Mouse (Mus musculus) heart, adult 11 months (tissue): Measurements from ENCODE around the gene Slc16a8.
"Not testable (repeated sequence)": the region's sequence is repeated elsewhere in the genome, so short reads cannot be mapped to it uniquely, and the experiment has no call there.

Experiments used
- DNase-seq: peaks from one replicate; pipeline ENCODE4 v3.0.0; 2022

Slc16a8 gene

DNA sequence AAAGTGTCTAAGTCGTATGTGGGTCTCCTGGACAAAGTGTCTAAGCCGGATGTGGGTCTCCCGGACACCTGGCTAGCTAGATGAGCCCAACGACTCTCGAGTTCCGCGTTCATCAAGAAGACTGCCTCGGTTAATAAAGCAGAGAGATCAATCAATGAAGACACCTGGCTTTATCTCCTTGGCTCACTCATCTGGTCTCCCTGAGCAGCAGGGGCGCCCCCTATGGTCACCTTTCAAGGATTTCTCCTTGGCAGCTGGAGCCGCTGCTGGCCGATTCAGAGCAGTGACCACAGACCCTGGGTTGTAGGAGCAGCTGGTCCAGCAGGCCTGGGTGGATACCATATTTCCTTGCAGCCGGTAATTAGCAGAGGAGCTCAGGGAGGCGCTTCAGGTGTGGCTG, 7.8 kb upstream of the Slc16a8 start:
- DNase-seq, result peak; percentile 75

DNA sequence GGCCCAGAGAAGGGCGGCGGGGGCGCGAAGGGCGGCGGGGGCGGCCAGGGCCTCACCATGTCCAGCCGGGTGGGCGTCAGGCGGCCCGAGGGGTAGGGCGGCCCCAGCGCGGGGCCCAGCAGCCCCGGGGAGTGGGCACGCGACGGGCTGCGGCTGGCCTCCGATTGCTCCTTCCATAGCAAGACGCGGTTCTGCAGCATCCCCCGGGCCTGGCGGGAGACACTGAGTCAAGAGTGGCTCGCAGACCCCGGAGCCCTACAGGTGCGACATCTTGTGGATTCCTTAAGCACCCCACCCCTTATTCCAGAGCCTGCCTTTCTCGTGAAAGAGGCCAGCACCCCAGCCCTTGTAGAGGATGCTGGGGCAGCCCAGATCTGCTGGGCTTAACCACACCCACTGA, 7.2 kb upstream of the Slc16a8 start:
- DNase-seq, result no peak

DNA sequence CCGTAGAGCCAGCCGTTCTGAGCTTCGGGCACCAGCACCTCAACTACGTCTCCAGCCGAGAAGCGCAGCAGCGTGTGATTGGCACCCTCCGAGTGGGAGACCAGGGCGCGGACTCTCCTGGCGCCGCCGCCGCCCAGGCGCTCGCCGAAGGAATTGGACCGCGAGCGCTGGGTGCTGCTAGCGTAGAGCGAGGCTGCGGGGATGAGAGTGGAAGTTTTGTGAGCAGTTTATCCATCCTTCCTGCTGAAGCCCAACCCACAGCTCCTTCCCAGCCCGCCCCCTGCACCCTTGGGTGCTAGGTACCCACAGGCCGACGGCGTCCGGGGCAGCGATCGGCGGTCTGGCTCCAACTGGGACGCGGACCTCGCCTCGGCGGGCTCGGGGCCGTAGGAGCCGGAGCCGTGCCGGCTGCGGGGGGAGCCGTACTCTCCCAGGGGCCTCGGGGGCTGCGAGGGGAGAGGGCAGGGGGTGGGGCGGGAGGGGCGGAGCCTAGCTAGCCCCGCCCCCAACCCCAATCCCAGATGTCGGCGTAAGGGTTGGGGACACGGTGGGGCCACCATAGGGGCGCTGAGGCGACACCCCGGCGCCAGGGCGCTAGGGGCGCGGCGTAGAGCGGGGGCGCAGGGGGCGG, 6.6 kb upstream of the Slc16a8 start:
- DNase-seq, result peak; percentile 92

DNA sequence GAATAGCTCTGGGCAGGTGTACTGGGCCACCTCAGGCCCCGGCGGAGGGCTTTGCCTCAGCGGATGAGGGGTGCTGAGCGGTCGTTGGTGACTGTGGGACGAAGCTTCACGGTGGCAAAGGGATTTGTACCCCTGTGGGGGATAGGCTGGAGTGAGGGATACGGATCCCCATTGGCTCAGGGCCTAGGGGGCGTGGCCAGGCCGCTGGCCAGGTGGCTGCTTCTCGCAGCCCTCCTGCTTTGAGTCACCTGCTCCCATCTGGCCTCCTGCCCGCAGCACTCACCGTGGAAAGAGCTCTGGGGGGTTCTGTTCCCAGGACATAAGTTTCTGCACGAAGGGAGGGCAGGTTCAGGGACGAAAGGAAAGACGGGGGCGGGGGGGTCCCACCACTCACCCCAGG, 4.0 kb upstream of the Slc16a8 start:
- DNase-seq, result no peak

DNA sequence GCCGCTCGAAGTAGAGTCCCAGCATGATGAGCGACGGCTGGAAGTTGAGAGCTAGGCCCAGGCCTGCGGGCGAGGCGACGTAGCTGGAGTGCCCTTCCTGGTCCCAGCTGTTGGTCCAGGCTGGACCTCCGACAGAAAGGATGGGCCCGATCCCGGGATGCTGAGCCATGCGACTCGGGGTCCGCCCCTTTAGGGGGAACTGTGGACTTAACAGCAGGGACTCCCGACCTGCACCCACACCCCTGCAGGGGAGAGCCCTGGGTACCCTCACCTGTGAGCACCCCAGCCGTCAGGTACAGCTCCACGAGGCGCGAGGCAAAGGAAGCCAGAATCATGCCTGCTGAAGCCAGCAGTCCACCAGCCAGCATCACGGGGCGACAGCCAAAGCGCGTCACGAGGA, 2.0 kb downstream of the Slc16a8 start:
- no peak for DNase-seq

DNA sequence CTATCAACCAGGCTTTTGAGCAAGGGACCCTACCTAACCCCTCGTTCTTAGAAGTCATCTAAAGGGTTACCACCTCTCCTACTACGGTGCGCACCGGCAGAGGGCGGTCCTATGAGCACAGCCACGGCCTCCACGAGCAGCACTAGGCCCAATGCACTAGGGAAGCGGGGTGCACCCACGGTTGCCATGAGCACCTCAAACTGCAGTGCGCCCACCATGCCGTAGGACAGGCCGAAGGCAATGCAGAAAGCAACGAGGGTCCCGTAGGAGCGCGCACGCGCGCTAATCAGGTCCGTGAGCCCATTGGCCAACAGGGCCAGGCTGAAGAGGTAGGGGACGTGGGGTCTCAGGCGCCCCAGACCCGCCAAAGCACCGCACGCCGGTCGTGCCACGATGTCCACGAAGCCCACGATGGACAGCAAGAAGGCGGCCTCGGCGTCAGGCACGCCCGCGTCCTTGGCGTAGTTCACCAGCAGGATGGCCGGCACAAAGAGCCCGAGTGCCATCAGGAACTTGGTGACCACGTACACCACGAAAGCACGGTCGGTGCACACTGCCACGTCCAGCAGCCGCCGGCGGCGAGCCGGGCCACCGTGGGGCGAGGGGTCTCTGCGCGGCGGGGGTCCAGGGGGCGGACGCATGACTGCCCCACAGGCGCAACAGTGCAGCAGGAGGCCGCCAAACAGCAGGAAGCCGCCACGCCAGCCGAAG, 2.6 kb downstream of the Slc16a8 start:
- no peak for DNase-seq

DNA sequence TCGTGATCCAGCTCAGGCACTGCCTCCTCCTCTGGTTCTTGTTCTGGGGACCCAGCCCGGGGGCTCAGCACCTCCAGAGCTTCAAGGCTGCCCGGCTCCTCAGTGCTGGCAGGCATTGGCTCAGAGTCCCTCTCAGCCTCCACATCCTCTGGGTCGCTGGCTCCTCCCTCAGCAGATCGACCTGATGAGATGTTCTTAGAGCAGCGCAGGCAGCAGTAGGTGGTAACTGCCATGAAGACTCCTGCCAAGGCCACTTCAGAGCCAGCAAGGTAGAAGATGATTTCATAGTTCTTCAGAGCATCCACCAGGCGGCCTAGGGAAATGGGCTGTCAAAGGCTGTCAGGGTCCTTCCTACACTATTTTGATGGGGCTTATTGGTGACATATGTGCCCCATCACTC, 3.4 kb downstream of the Slc16a8 start:
- DNase-seq, result no peak

DNA sequence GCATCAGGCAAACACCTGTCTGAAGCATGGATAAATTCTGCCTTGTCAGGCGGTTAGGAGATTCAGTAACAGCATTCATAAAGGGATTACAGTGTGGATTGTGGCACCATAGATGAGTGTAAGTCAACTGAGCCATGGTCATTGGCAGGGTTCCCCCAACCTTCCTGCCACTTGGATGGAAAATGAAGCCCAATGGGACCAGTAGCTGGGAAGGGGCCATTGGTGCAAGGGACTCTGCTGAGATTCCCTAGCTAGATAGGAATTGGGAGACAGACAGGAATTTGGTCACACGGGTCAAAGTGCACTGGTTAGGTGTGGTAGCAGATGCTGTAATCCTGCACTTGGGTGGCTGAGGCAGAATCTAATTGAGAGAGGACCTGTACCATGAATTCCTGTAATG, 4.3 kb downstream of the Slc16a8 start:
- no peak for DNase-seq

DNA sequence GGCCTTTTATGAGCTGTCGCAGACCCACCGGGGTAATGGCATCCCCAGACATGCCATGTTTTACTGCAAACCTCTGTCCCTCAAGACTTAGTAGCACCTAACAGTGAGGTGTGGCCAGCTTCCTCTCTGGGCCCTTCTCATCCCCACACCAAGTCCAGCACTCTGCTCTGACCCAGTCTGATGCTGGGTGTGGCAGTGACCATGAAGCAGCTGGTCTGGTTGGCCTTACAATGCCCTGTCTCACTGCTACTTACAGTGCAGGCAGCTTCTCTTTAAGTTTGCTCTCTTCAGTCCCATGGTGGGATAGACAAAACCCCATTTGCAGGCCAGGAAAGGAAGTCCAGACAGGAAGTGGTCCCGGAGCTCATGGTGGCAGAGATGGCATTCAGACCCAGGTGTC, 9.2 kb downstream of the Slc16a8 start:
- DNase-seq, result no peak

DNA sequence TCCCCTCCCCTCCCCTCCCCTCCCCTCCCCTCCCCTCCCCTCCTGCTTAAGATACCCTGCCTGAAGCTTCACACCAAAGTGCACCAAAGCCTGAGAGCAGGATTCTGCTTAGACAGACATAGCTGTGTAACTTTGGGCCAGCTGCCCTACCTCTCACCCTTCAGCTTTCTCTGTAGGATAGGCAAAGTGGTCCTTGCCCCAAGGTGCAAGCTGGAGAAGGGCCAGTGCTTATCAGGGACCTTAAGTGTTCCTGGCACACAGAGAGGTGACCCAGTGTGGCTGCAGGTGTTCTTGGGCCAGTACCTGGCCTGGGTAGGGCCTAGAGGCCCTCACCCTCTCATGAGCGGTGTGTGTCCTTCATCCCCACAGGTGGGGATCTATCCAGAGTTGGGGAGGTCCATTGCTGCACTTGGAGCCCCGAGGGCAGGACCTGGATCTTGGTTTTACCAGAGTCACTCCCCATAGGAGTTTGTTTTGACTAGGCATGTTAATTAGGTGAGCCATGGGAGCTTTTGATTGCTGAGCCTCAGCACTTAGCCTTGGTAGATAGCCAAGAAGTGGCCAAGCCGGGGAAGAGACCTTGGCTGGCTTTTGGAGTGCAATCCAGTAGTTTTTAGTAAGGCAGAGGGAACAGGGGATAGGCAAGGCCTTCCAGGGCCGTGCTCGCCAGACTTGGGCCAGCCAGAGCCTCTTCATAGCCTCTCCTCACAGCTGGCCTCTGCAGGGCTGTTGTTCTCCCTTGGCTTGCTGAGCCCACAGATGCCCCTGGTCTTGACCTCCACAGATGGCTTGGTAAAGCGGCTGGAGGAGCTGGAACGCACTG, 10.3 kb downstream of the Slc16a8 start:
- peak; percentile 95 for DNase-seq

DNA sequence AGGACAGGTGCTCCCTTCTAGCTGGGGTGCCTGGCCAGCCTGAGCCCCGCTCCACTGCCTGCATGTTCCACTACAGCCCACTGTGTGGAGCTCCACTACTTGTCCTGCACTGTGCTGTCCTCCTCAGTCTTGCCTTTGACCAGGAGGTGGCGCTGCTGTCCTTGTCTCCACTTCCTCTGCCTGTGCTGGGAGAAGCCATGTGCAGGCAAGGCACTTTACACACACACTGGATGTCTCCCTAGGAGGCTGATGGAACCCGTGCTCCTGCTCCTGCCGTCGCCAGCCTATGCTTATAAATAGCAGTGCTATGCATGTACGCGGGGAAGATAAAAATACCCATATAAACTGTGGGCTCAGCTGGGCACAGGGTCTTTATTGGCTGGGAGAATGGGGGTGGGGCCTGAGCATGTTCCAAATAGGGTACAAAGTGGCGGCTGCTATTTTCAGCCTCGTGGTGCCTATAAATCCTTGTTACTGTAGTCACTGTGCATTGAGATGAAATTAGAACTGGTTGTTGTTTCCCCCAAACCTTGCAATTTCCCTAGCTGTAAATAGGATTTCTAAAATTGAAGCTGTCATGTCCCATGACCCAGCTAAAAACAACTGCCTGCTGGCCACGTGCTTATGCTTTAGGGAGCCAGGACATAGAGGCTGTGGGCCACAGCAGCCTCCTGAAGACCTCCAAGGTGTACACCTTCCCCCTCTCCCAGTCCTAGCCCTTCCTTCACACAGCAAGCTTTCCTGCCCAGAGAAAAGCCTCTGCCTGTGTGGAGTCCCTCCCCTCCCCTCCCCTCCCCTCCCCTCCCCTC, 11.1 kb downstream of the Slc16a8 start:
- peak; percentile 99 for DNase-seq

DNA sequence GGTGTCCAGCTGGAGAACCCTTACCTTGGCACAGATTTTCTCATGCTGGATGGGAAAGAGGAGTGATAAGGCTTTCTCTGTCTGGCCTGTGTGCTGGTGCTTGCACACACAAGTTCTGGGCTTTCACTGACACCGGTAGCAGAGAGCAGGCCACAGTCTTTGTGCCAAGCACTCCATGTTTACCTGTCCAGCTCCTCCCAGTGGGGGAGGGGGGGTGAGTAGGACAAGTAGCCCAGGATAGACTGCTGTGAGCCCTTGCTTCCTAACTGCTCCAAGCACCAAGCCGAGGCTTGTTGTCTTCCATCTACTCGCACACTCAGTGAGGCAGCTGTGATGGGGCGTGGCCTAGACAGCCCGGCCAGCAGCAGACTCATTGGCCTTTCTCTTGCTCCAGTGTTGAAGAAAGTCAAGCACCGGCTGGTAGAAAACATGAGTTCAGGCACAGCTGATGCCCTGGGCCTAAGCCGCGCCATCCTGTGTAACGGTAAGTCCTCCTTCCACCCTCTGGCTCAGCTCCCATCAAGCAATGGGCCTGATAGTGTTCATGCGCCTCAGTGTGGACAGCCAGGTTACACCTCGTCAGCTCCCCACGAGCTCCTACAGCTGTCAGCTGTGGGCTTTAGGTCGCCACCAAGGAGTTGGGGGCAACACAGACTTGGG, 11.9 kb downstream of the Slc16a8 start:
- DNase-seq, result peak; percentile 94

DNA sequence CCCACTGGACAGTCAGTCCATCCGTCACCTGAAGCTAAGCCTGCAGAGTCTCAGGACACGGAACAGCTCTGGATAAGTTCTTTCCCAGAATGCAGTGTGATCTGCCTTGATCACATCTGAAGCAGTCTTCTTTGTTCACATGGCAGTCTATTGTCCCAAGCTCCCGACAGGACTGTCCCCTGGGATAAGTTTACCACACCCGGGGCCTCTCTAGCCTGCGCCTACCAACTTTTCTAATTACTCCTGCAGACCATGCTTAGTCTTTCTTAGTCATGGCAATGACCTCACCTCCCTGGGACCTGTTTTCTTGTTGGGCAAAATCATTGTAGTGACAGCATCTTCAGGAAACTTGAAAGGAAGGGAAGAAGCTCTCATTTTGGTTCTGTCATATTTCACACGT, 16.5 kb downstream of the Slc16a8 start:
- DNase-seq, result peak; percentile 96

DNA sequence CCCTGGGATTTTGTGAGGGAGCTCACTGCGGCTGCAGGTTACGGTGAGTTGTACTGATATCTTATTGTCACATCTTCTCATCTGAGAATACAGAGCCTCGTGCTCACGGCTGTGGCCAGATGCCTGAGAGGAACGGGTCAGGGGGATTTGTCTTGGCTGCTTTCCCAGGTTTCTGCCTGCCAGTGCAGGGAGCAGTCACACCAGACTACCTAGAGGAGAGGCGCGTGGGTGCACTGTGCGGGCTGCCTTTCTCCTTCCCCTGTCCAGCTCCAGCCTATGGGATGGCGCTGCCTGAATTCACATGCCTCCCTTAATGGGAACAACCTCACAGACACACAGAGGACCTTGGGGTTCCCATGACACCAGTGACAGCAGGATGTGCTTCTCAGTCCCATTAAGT, 19.3 kb downstream of the Slc16a8 start:
- no peak for DNase-seq

DNA sequence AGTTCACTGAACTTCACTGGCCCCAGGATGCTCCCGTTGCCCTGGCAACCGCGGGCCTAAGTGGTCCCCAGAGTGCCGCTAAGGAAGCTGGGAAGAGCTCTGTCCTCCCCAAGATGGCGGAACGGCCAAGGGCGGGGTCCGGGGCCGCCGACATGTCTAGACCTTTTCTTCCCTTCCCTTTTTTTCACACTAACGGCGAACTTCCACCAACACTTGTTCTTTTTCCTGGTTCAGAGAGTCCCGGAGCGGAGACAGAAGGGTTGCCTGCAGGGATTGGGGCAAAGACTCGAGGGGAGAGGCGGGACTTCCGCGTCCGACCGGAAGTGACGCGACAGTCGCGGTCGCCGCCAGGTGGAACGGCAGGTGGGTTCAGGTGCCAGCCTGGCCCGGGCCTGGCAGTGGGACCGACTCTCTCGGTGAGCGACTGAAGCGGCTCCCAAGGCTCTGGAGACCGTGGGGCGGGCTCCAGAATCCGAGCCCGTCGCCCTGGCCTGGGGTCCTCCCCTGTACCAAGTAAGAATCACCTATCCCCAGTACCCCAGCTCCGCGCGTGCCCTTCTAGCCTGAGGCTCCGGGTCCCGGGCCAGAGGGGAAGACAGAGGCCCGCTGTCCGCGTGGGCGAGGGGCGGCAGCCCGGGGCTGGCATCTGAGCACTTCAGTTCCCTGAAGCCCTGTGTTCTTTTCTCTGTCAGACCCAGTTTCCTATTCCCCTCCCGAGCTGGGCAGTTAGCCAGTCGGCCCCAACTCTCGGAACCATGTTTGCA, 25.3 kb downstream of the Slc16a8 start, which contains the start of the genes Pick1 and Gm49486:
Gene Pick1, plus strand, starts transcription at position 116 of the 764 bp plus-strand sequence.
Gene Gm49486, plus strand, starts transcription at position 334 of the 764 bp plus-strand sequence.
- peak; percentile 99 for DNase-seq

DNA sequence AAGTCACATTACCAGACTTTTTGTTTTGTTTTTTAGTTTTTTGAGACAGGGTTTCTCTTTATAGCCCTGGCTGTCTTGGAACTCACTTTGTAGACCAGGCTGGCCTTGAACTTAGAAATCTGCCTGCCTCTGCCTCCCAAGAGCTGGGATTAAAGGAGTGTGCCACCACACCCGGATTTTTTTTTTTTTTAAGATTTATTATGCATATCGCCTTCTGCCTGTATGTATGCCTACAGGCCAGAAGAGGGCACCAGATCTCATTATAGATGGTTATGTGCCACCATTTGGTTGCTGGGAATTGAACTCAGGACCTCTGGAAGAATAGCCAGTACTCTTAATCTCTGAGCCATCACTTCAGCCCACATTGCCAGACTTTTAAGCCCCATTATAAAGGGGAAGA, 28.8 kb downstream of the Slc16a8 start:
- not testable (repeated sequence) for DNase-seq

DNA sequence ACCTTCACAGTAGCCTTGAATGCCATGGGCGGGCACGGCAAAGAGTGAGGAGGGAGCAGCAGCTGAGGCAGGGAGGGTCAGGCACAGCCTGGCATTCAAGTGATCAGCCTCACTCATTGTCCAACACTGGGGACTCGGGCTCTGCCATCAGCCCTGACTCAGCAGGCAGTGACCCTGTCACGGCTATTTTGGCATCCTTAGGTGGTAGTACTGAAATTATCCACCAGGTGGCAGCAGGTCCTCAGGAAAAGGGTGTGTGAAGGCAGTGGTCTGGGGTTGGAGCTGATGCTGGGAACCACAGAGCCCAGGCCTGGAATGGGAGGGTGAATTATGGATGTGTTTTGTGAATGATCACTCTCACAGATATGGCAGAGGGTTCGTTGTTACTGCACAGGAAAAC, 29.9 kb downstream of the Slc16a8 start:
- peak; percentile 98 for DNase-seq

DNA sequence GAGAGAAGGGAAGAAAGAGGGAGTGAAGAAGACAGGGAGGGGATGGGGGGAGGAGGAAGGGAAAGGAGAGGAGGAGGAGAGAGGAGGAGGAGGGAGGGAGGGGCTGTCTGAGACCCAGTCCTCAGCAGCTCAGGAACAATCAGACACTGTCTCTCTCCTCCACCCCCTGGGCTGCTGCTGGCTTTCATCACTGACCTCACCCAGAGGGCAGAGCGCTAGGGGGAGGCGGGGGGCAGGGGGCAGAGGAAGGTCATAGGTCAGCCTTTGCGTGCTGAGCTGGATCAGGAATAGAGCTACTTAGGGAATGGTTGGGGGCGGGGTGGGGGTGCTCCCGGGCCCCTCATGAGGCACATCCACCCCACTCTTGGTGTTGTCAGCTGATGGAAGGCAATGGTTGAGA, 30.9 kb downstream of the Slc16a8 start:
- DNase-seq, result no peak

DNA sequence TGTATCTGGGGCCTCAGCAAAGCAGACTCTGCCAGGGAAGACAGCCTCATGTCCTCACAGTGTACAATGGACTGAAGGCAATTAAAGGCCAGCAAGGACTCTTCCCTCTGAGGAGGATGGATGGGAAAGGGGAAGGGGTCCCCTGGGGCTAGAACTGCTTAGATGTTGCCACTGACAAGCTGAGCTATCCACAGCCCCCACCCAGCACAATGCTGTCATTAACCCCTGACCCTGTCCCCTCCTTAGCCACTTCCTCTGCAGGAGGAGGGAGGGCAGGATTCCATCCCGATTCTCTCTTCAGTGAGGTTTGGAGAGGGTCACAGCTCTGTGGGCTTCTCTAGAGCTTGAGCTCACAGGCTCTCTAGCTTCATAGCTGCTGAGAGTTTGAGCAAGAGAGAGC, 35.0 kb downstream of the Slc16a8 start:
- no peak for DNase-seq

DNA sequence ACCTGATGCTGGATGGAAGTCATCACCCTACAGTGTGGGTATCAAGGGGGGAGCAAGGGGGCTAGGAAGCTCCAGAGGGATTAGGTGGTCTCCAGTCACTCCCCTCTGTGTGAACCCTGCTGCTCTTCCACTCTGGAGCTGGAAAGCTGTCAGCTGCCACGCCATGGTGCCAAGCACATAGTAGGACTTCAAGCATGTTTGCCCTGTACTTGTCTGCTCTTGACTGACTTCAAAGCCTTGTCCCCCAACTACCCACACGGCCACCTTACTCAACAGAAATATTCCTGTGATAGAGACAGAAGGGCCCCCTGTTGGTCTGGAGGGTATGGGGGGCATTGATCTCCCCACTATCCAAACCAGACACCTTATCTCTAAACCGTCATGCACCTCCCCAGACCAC, 38.4 kb downstream of the Slc16a8 start:
- DNase-seq, result no peak

DNA sequence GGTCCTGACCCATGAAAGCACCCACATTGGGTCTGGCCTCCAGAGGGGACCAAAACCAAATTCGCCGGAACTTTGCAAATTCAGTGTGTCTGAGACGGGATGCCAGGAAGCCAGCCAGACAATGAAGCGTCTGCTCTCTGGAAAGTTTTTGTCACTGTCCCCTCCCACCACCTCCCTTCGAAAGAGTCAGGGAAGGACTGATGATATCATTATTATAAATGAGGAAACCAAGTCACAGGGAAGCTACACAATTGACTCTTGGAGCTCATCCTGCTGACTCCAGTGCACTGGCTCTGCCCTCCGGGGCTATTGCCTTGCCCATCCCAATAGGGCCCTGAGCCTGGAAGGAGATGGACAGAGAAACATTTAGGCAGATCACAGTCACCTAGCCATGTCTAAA, 41.0 kb downstream of the Slc16a8 start:
- DNase-seq, result no peak
